Mouse (Mus musculus): ENCODE measurements around the gene Dynlt1a. TPM values are rescaled to one million over a fixed set of nuclear protein-coding genes. Genes with fewer than 3 reads are reported as not detected.
"Not testable (repeated sequence)": the region's sequence is repeated elsewhere in the genome, so short reads cannot be mapped to it uniquely, and the experiment has no call there.

Dynlt1a gene
- 47.9 and 51.4 TPM in 2 replicates for polyA plus RNA-seq (2015; fragmentation: Nextera tagmentation; extraction: Ambion mirVana)

GRCm38 (mm10) chr17:6317339-6317985 lies at the start of gene Dynlt1a:
Gene Dynlt1a (minus strand): TSS chr17:6317500.
- Histone ChIP-seq H3K9ac (ENCODE audit: low read depth, low read length) (peak within 1 kb of the TSS; percentile 53), H3K27ac (ENCODE audit: low read depth, low read length) (0 out of 2 replicates have a peak within 1 kb of the TSS, but pooled peaks have one; percentile 44)
- 7% methylated on average over 23 of the region's 23 CpGs for WGBS

GRCm38 (mm10) chr17:6355256-6355655 lies 38.0 kb upstream of the Dynlt1a start:
- H3K4me1 ChIP-seq (ENCODE audit: control insufficient read depth, insufficient read depth, low read depth, low read length); ATAC-seq; H3K9ac ChIP-seq (ENCODE audit: low read depth, low read length); H3K27ac ChIP-seq (ENCODE audit: low read depth, low read length); H3K9me3 ChIP-seq (ENCODE audit: control insufficient read depth, low read length); H3K4me2 ChIP-seq (ENCODE audit: low read length); H3K4me3 ChIP-seq (ENCODE audit: low read length); H3K36me3 ChIP-seq (ENCODE audit: control insufficient read depth, insufficient read depth, low read length); H3K27me3 ChIP-seq (replicated peaks; ENCODE audit: control insufficient read depth, insufficient read depth, low read length): not testable (repeated sequence)
- 88% methylated on average over 10 of the region's 10 CpGs for WGBS

More at GRCm38 (mm10) chr17:6317339-6317985, at the start of gene Dynlt1a:
- ATAC-seq: peak; percentile 85
- not testable (repeated sequence) for H3K4me1 ChIP-seq (ENCODE audit: control insufficient read depth, insufficient read depth, low read depth, low read length); H3K27me3 ChIP-seq (replicated peaks; ENCODE audit: control insufficient read depth, insufficient read depth, low read length); H3K9me3 ChIP-seq (ENCODE audit: control insufficient read depth, low read length); H3K36me3 ChIP-seq (ENCODE audit: control insufficient read depth, insufficient read depth, low read length)
- H3K4me2 ChIP-seq (ENCODE audit: low read length): peak within 1 kb of the TSS; percentile 52
- peak within 1 kb of the TSS; percentile 42 for H3K4me3 ChIP-seq (ENCODE audit: low read length)

GRCm38 (mm10) chr17:6342606-6343294 lies 25.4 kb upstream of the Dynlt1a start:
- not testable (repeated sequence) for H3K27me3 ChIP-seq (replicated peaks; ENCODE audit: control insufficient read depth, insufficient read depth, low read length); H3K9me3 ChIP-seq (ENCODE audit: control insufficient read depth, low read length); H3K27ac ChIP-seq (ENCODE audit: low read depth, low read length); H3K4me3 ChIP-seq (ENCODE audit: low read length); H3K9ac ChIP-seq (ENCODE audit: low read depth, low read length); H3K36me3 ChIP-seq (ENCODE audit: control insufficient read depth, insufficient read depth, low read length); H3K4me1 ChIP-seq (ENCODE audit: control insufficient read depth, insufficient read depth, low read depth, low read length); H3K4me2 ChIP-seq (ENCODE audit: low read length)
- no CpG with 5 or more reads among the region's 12 CpGs for WGBS
- peak; percentile 34; the same call in 1 of the 2 replicates for ATAC-seq

GRCm38 (mm10) chr17:6328997-6329396 lies 11.7 kb upstream of the Dynlt1a start:
- not testable (repeated sequence) for H3K27ac ChIP-seq (ENCODE audit: low read depth, low read length); H3K9me3 ChIP-seq (ENCODE audit: control insufficient read depth, low read length); H3K4me1 ChIP-seq (ENCODE audit: control insufficient read depth, insufficient read depth, low read depth, low read length); ATAC-seq; H3K4me3 ChIP-seq (ENCODE audit: low read length); H3K36me3 ChIP-seq (ENCODE audit: control insufficient read depth, insufficient read depth, low read length); H3K4me2 ChIP-seq (ENCODE audit: low read length); H3K27me3 ChIP-seq (replicated peaks; ENCODE audit: control insufficient read depth, insufficient read depth, low read length); H3K9ac ChIP-seq (ENCODE audit: low read depth, low read length)
- 71% methylated on average over 3 of the region's 4 CpGs for WGBS

GRCm38 (mm10) chr17:6327554-6327953 lies 10.3 kb upstream of the Dynlt1a start:
- H3K4me3 ChIP-seq (ENCODE audit: low read length): not testable (repeated sequence)
- 92% methylated on average over 7 of the region's 7 CpGs for WGBS

GRCm38 (mm10) chr17:6325543-6325942 lies 8.2 kb upstream of the Dynlt1a start:
- not testable (repeated sequence) for H3K9ac ChIP-seq (ENCODE audit: low read depth, low read length); H3K36me3 ChIP-seq (ENCODE audit: control insufficient read depth, insufficient read depth, low read length); H3K27ac ChIP-seq (ENCODE audit: low read depth, low read length); H3K27me3 ChIP-seq (replicated peaks; ENCODE audit: control insufficient read depth, insufficient read depth, low read length); ATAC-seq; H3K4me1 ChIP-seq (ENCODE audit: control insufficient read depth, insufficient read depth, low read depth, low read length); H3K4me2 ChIP-seq (ENCODE audit: low read length); H3K4me3 ChIP-seq (ENCODE audit: low read length); H3K9me3 ChIP-seq (ENCODE audit: control insufficient read depth, low read length)
- WGBS: 64% methylated on average over 6 of the region's 6 CpGs

More at GRCm38 (mm10) chr17:6327554-6327953, 10.3 kb upstream of the Dynlt1a start:
- H3K4me1 ChIP-seq (ENCODE audit: control insufficient read depth, insufficient read depth, low read depth, low read length); H3K36me3 ChIP-seq (ENCODE audit: control insufficient read depth, insufficient read depth, low read length); H3K9ac ChIP-seq (ENCODE audit: low read depth, low read length); H3K4me2 ChIP-seq (ENCODE audit: low read length); ATAC-seq; H3K9me3 ChIP-seq (ENCODE audit: control insufficient read depth, low read length); H3K27me3 ChIP-seq (replicated peaks; ENCODE audit: control insufficient read depth, insufficient read depth, low read length); H3K27ac ChIP-seq (ENCODE audit: low read depth, low read length): not testable (repeated sequence)

- H3K9me3 ChIP-seq (ENCODE audit: control insufficient read depth, low read length); ATAC-seq; H3K4me2 ChIP-seq (ENCODE audit: low read length); H3K27ac ChIP-seq (ENCODE audit: low read depth, low read length); H3K9ac ChIP-seq (ENCODE audit: low read depth, low read length); H3K36me3 ChIP-seq (ENCODE audit: control insufficient read depth, insufficient read depth, low read length); H3K4me1 ChIP-seq (ENCODE audit: control insufficient read depth, insufficient read depth, low read depth, low read length); H3K27me3 ChIP-seq (replicated peaks; ENCODE audit: control insufficient read depth, insufficient read depth, low read length); H3K4me3 ChIP-seq (ENCODE audit: low read length): not testable (repeated sequence)
- 64% methylated on average over 10 of the region's 10 CpGs for WGBS
Observed at GRCm38 (mm10) chr17:6325021-6325420, 7.7 kb upstream of the Dynlt1a start.

GRCm38 (mm10) chr17:6321778-6322101 lies 4.4 kb upstream of the Dynlt1a start:
- no CpG with 5 or more reads among the region's 10 CpGs for WGBS
- H3K27me3 ChIP-seq (replicated peaks; ENCODE audit: control insufficient read depth, insufficient read depth, low read length); ATAC-seq; H3K36me3 ChIP-seq (ENCODE audit: control insufficient read depth, insufficient read depth, low read length); H3K4me3 ChIP-seq (ENCODE audit: low read length); H3K27ac ChIP-seq (ENCODE audit: low read depth, low read length); H3K9ac ChIP-seq (ENCODE audit: low read depth, low read length); H3K4me1 ChIP-seq (ENCODE audit: control insufficient read depth, insufficient read depth, low read depth, low read length); H3K4me2 ChIP-seq (ENCODE audit: low read length); H3K9me3 ChIP-seq (ENCODE audit: control insufficient read depth, low read length): not testable (repeated sequence)

- not testable (repeated sequence) for H3K4me1 ChIP-seq (ENCODE audit: control insufficient read depth, insufficient read depth, low read depth, low read length); H3K27ac ChIP-seq (ENCODE audit: low read depth, low read length); H3K9me3 ChIP-seq (ENCODE audit: control insufficient read depth, low read length); H3K36me3 ChIP-seq (ENCODE audit: control insufficient read depth, insufficient read depth, low read length); H3K27me3 ChIP-seq (replicated peaks; ENCODE audit: control insufficient read depth, insufficient read depth, low read length)
- Histone ChIP-seq H3K4me2 (ENCODE audit: low read length) (peak overlapping the region; percentile 45), H3K4me3 (ENCODE audit: low read length) (peak overlapping the region; percentile 35), H3K9ac (ENCODE audit: low read depth, low read length) (peak overlapping the region; percentile 47; the same call in 1 of the 2 replicates)
- 0% methylated on average over 4 of the region's 60 CpGs for WGBS
- peak; percentile 84 for ATAC-seq
Observed at GRCm38 (mm10) chr17:6321081-6321777, 3.9 kb upstream of the Dynlt1a start.

Data from hindbrain, embryonic 16.5 days (tissue).